Mouse (Mus musculus): ENCODE results near the gene Smco2. TPM values are rescaled to one million over a fixed set of nuclear protein-coding genes. Genes with fewer than 3 reads are reported as not detected.

The Smco2 gene
- polyA plus RNA-seq, 1 experiment from 2014 or later, result not detected

Other genes starting within 250 kb of the Smco2 start
- 99.3 and 102 TPM in 2 replicates for gene Med21, start 207.6 kb upstream of the Smco2 start, polyA plus RNA-seq (2015; fragmentation: Nextera tagmentation; extraction: Ambion mirVana)
- 26.8 and 30.0 TPM in 2 replicates for gene Tm7sf3, start 207.3 kb upstream of the Smco2 start, polyA plus RNA-seq (2015; fragmentation: Nextera tagmentation; extraction: Ambion mirVana)
- gene Stk38l, start 125.1 kb upstream of the Smco2 start, polyA plus RNA-seq (2015; fragmentation: Nextera tagmentation; extraction: Ambion mirVana), result 15.4 and 16.3 TPM in 2 replicates
- 2.7 and 4.7 TPM in 2 replicates for gene Arntl2, start 54.0 kb upstream of the Smco2 start, polyA plus RNA-seq (2015; fragmentation: Nextera tagmentation; extraction: Ambion mirVana)
- gene Ppfibp1, start 38.4 kb downstream of the Smco2 start, polyA plus RNA-seq (2015; fragmentation: Nextera tagmentation; extraction: Ambion mirVana), result 16.1 and 17.8 TPM in 2 replicates
- 0.08 TPM in 1 of 2 replicates, not detected in the other for gene 1700034J05Rik, start 104.3 kb downstream of the Smco2 start, polyA plus RNA-seq (2015; fragmentation: Nextera tagmentation; extraction: Ambion mirVana)
- 0.85 and 1.1 TPM in 2 replicates for gene Rep15, start 182.5 kb downstream of the Smco2 start, polyA plus RNA-seq (2015; fragmentation: Nextera tagmentation; extraction: Ambion mirVana)
- 67.8 and 78.9 TPM in 2 replicates for gene Mrps35, start 192.7 kb downstream of the Smco2 start, polyA plus RNA-seq (2015; fragmentation: Nextera tagmentation; extraction: Ambion mirVana)
- 0.89 and 1.0 TPM in 2 replicates for gene Mansc4, start 236.9 kb downstream of the Smco2 start, polyA plus RNA-seq (2015; fragmentation: Nextera tagmentation; extraction: Ambion mirVana)
- 7.5 and 7.6 TPM in 2 replicates for gene Klhl42, start 241.3 kb downstream of the Smco2 start, polyA plus RNA-seq (2015; fragmentation: Nextera tagmentation; extraction: Ambion mirVana)

Measured in midbrain, embryonic 15.5 days (tissue).